Comparison of ENCODE assay signal across 14 mouse cellular contexts in genomic region chr16:43360838-43361480, GRCm38 (mm10).
DNase-seq lines count a peak whose midpoint lies in the region; ATAC-seq and TF ChIP-seq lines count a peak whose summit lies in the region.
"Had no signal": no experiment of that assay in that cellular context is flagged by ENCODE, and none has a peak within 500 bp of the region (broad histone marks: within the 10 kb centered on the region; RNA-seq: fewer than 3 reads in every experiment).

No protein-coding gene starts in this region.

- no peaks in the 10 kb centered on the region for H3K9me3 ChIP-seq in kidney, embryonic 14.5 days (ENCODE audit: control insufficient read depth, low read length)
- H3K9me3 ChIP-seq: hindbrain, embryonic 15.5 days; limb, embryonic 12.5 days; midbrain, embryonic 12.5 days had no signal

- TF ChIP-seq EP300 in heart, adult 2 months (IDR thresholded peaks at IDR 0.05; ENCODE audit: insufficient read depth, low read depth, low read length): no peak

- peak; percentile 92 for ATAC-seq in kidney, embryonic 14.5 days (ENCODE audit: low FRiP score, low TSS enrichment)
- ATAC-seq: forebrain, embryonic 14.5 days had no signal

- no peak overlapping the region for H3K4me3 ChIP-seq in heart, adult 2 months
- no peak overlapping the region for H3K4me3 ChIP-seq in kidney, embryonic 14.5 days (ENCODE audit: low read length)
- H3K4me3 ChIP-seq: hindbrain, embryonic 15.5 days; limb, embryonic 12.5 days; midbrain, embryonic 12.5 days had no signal

- intact Hi-C loops in heart, adult 2 months (cut with DNase I): loop anchor here (5.0 to 10.0 kb wide), 3 partner anchors 74 to 484 kb away; partner anchors contain the start of gene Zbtb20
- intact Hi-C loops in heart, postnatal 25 days (cut with DNase I): loop anchor here (10.0 kb wide), 2 partner anchors 446 to 486 kb away; partner anchors contain the start of gene Zbtb20

- peak overlapping the region; percentile 64; the same call in 1 of the 2 replicates for H3K27ac ChIP-seq in heart, adult 2 months
- H3K27ac ChIP-seq in kidney, embryonic 14.5 days (ENCODE audit: low read depth, low read length): peak overlapping the region; percentile 48; the same call in 1 of the 2 replicates
- H3K27ac ChIP-seq: hindbrain, embryonic 15.5 days; limb, embryonic 12.5 days; midbrain, embryonic 12.5 days had no signal

- H3K36me3 ChIP-seq in heart, adult 2 months (ENCODE audit: control insufficient read depth, insufficient read depth, low read length): peaks cover 5% of the 10 kb centered on the region
- H3K36me3 ChIP-seq in kidney, embryonic 14.5 days (ENCODE audit: control insufficient read depth, insufficient read depth, low read length): no peaks in the 10 kb centered on the region
- H3K36me3 ChIP-seq: hindbrain, embryonic 15.5 days; limb, embryonic 12.5 days; midbrain, embryonic 12.5 days had no signal

- WGBS in heart, adult 2 months: 93% methylated on average over 7 of the region's 7 CpGs
- WGBS in kidney, embryonic 14.5 days: 20% methylated on average over 7 of the region's 7 CpGs

- no peak for DNase-seq in heart, adult 2 months
- no peak for DNase-seq in heart, postnatal 25 days (ENCODE audit: low spot score)
- peak; percentile 35 for DNase-seq in embryo, embryonic 10 days (ENCODE audit: low spot score)
- peak; percentile 37 for DNase-seq in retina, embryonic 14.5 days (ENCODE audit: low spot score)
- no peak for DNase-seq in liver
- no peak for DNase-seq in thymus, postnatal 14 days
- DNase-seq: heart, postnatal 10 days; lung, postnatal 4 days; thymus, postnatal 36 days had no signal

- TF ChIP-seq CTCF in heart, adult 2 months (IDR thresholded peaks at IDR 0.05): no peak

- no peak overlapping the region for H3K4me2 ChIP-seq in kidney, embryonic 14.5 days (replicated peaks; ENCODE audit: low read depth, low read length)
- H3K4me2 ChIP-seq: hindbrain, embryonic 15.5 days; limb, embryonic 12.5 days; midbrain, embryonic 12.5 days had no signal

- peaks cover 8% of the 10 kb centered on the region for H3K4me1 ChIP-seq in heart, adult 2 months (ENCODE audit: control insufficient read depth, insufficient read depth, low read length)
- H3K4me1 ChIP-seq in kidney, embryonic 14.5 days (ENCODE audit: control insufficient read depth, insufficient read depth, low read length): peaks cover 33% of the 10 kb centered on the region
- H3K4me1 ChIP-seq: hindbrain, embryonic 15.5 days had no signal

- H3K79me2 ChIP-seq in heart, adult 2 months (replicated peaks; ENCODE audit: control insufficient read depth, insufficient read depth, low read length): no peaks in the 10 kb centered on the region

- no peak overlapping the region for H3K9ac ChIP-seq in heart, adult 2 months (ENCODE audit: low read depth, low read length)
- H3K9ac ChIP-seq in kidney, embryonic 14.5 days (ENCODE audit: low read depth, low read length): no peak overlapping the region
- H3K9ac ChIP-seq: hindbrain, embryonic 15.5 days; limb, embryonic 12.5 days; midbrain, embryonic 12.5 days had no signal

- no peaks in the 10 kb centered on the region for H3K27me3 ChIP-seq in heart, adult 2 months (ENCODE audit: control insufficient read depth, insufficient read depth, low read length)
- no peaks in the 10 kb centered on the region for H3K27me3 ChIP-seq in kidney, embryonic 14.5 days (ENCODE audit: control insufficient read depth, insufficient read depth, low read length)
- H3K27me3 ChIP-seq: hindbrain, embryonic 15.5 days; limb, embryonic 12.5 days; midbrain, embryonic 12.5 days had no signal

- no peak for TF ChIP-seq POLR2A in heart, adult 2 months (IDR thresholded peaks at IDR 0.05; ENCODE audit: insufficient read depth, low read depth, low read length)

Comparison
In these comparisons a context has a peak if more than half of its experiments do, and no peak if none do; other contexts are left out.
1. DNase-seq: peak in embryo, embryonic 10 days (single experiment) and retina, embryonic 14.5 days (single experiment); none in heart, adult 2 months (0 of 2), heart, postnatal 25 days (single experiment), liver (single experiment) and thymus, postnatal 14 days (single experiment).